Mouse (Mus musculus) neural tube, embryonic 10.5 days (tissue): ENCODE results near the gene B3gnt3.
"Not testable (repeated sequence)": the region's sequence is repeated elsewhere in the genome, so short reads cannot be mapped to it uniquely, and the experiment has no call there.

ENCODE experiments used
- DNase-seq: peaks from one replicate; pipeline ENCODE4 v3.0.0-alpha.2; 2017; ENCODE audit warnings: low spot score; ENCODE audit errors: extremely low spot score

Gene B3gnt3

GRCm38 (mm10) chr8:71711574-71711973 lies 10.0 kb upstream of the B3gnt3 start:
- DNase-seq: no peak

- DNase-seq: peak; percentile 88
These were observed 8.3 kb upstream of the B3gnt3 start for GRCm38 (mm10) chr8:71709800-71710446.

GRCm38 (mm10) chr8:71709134-71709799 lies 7.7 kb upstream of the B3gnt3 start:
- no peak for DNase-seq

GRCm38 (mm10) chr8:71707874-71708273 lies 6.3 kb upstream of the B3gnt3 start:
- no peak for DNase-seq

- not testable (repeated sequence) for DNase-seq
These were observed 1.8 kb upstream of the B3gnt3 start for GRCm38 (mm10) chr8:71703400-71703799.

- no peak for DNase-seq
These were observed 1.3 kb upstream of the B3gnt3 start for GRCm38 (mm10) chr8:71702923-71703322.

GRCm38 (mm10) chr8:71702087-71702432 lies 471 bp upstream of the B3gnt3 start:
- no peak for DNase-seq

GRCm38 (mm10) chr8:71700493-71701269 lies 908 bp downstream of the B3gnt3 start:
- no peak for DNase-seq

GRCm38 (mm10) chr8:71695456-71695855 lies 6.1 kb downstream of the B3gnt3 start:
- DNase-seq: not testable (repeated sequence)

- DNase-seq: peak; percentile 43
These were observed 8.2 kb downstream of the B3gnt3 start for GRCm38 (mm10) chr8:71693166-71694041.

- no peak for DNase-seq
These were observed 9.1 kb downstream of the B3gnt3 start for GRCm38 (mm10) chr8:71692509-71692908.

GRCm38 (mm10) chr8:71689028-71689427 lies 12.6 kb downstream of the B3gnt3 start, which contains the start of gene Insl3:
TSS of gene Insl3 (plus strand) at chr8:71689214.
- DNase-seq: no peak

GRCm38 (mm10) chr8:71687616-71688015 lies 14.0 kb downstream of the B3gnt3 start:
- DNase-seq: no peak

- no peak for DNase-seq
These were observed 15.3 kb downstream of the B3gnt3 start for GRCm38 (mm10) chr8:71686143-71686734.

- DNase-seq: no peak
These were observed 16.0 kb downstream of the B3gnt3 start for GRCm38 (mm10) chr8:71685573-71685972.

- no peak for DNase-seq
These were observed 16.9 kb downstream of the B3gnt3 start for GRCm38 (mm10) chr8:71684701-71685100.

GRCm38 (mm10) chr8:71682832-71683231 lies 18.8 kb downstream of the B3gnt3 start:
- no peak for DNase-seq

GRCm38 (mm10) chr8:71681369-71681915 lies 20.1 kb downstream of the B3gnt3 start:
- DNase-seq: peak; percentile 47

GRCm38 (mm10) chr8:71680471-71680870 lies 21.1 kb downstream of the B3gnt3 start:
- DNase-seq: peak; percentile 43

- DNase-seq: no peak
These were observed 21.9 kb downstream of the B3gnt3 start for GRCm38 (mm10) chr8:71679550-71680168.
